Mouse (Mus musculus) CH12.LX (cell line): ENCODE measurements around the gene St5. TPM values are rescaled to one million over a fixed set of nuclear protein-coding genes. Genes with fewer than 3 reads are reported as not detected.

Experiments used
- DNase-seq: peaks from one replicate; pipeline ENCODE4 v3.0.0-alpha.2; 2013; ENCODE audit errors: extremely low read depth
- H3K27ac ChIP-seq: 2 replicates; pipeline ENCODE4 v1.5.1; 2012; ENCODE audit warnings: low read depth, mild to moderate bottlenecking, control low read depth, moderate library complexity; ENCODE audit not compliant: insufficient read depth
- H3K27me3 ChIP-seq: replicated peaks from 2 replicates; pipeline ENCODE3; 2012; ENCODE audit warnings: inconsistent platforms
- H3K36me3 ChIP-seq, 2 experiments: replicated peaks in 1 of 2; 2 replicates each; pipeline versions ENCODE3 to v1.6.1; 2012; ENCODE audit warnings: inconsistent platforms in 1 of 2, low read length in 1 of 2, mild to moderate bottlenecking in 1 of 2, mixed read lengths in 1 of 2, moderate library complexity in 1 of 2; ENCODE audit not compliant: control insufficient read depth in 1 of 2, insufficient read depth in 1 of 2
- H3K4me1 ChIP-seq, 2 experiments: 2 replicates each; pipeline ENCODE4 v1.6.1; 2012; ENCODE audit warnings: inconsistent platforms in 1 of 2, moderate library complexity in 1 of 2; ENCODE audit not compliant: insufficient read depth in 2 of 2, control insufficient read depth in 1 of 2
- H3K4me2 ChIP-seq: 2 replicates; pipeline ENCODE4 v1.6.1; 2012; ENCODE audit warnings: low read depth, mild to moderate bottlenecking, control low read depth; ENCODE audit not compliant: poor library complexity, insufficient read depth, severe bottlenecking
- H3K4me3 ChIP-seq, 3 experiments: fragments of 150-350 bp in 1 of 3; sonication (generic) in 1 of 3; replicated peaks in 1 of 3; 2 replicates each; pipeline versions ENCODE3 to v1.5.1; 2011 to 2012; ENCODE audit warnings: low read depth in 2 of 3, low read length in 2 of 3, mild to moderate bottlenecking in 2 of 3, moderate library complexity in 2 of 3, control low read depth in 1 of 3, improper control_type of control experiment in 1 of 3, inconsistent platforms in 1 of 3, mixed read lengths in 1 of 3; ENCODE audit not compliant: poor library complexity in 1 of 3
- H3K79me2 ChIP-seq: replicated peaks from 2 replicates; pipeline ENCODE4 v1.6.1; 2012; ENCODE audit warnings: mild to moderate bottlenecking, moderate library complexity; ENCODE audit not compliant: control insufficient read depth, poor library complexity, insufficient read depth, severe bottlenecking; ENCODE audit errors: extremely low read depth
- H3K9ac ChIP-seq: 2 replicates; pipeline ENCODE4 v1.6.1; 2012; ENCODE audit warnings: low read depth, mild to moderate bottlenecking, control low read depth, moderate library complexity; ENCODE audit not compliant: insufficient read depth
- H3K9me3 ChIP-seq: replicated peaks from 2 replicates; pipeline ENCODE3; 2012; ENCODE audit warnings: low read length, inconsistent platforms, mixed read lengths
- CHD1 ChIP-seq: IDR thresholded peaks from 2 replicates; pipeline ENCODE4 v1.6.1; 2012; ENCODE audit warnings: low read depth, low read length, improper control_type of control experiment, inconsistent platforms
- E2F4 ChIP-seq: IDR thresholded peaks from 2 replicates; pipeline ENCODE4 v1.6.1; 2011; ENCODE audit warnings: low read depth, low read length, improper control_type of control experiment; ENCODE audit not compliant: insufficient replicate concordance
- ELF1 ChIP-seq: IDR thresholded peaks from 2 replicates; pipeline ENCODE4 v1.6.1; 2014; ENCODE audit warnings: low read depth, mild to moderate bottlenecking, inconsistent platforms, low read length, improper control_type of control experiment
- EP300 ChIP-seq: IDR thresholded peaks from 2 replicates; pipeline ENCODE4 v1.6.1; 2011; ENCODE audit warnings: low read length, improper control_type of control experiment
- ETS1 ChIP-seq: conservative IDR thresholded peaks from 2 replicates; pipeline ENCODE4 v1.6.1; 2012; ENCODE audit warnings: low read depth, mild to moderate bottlenecking, inconsistent platforms, low read length, improper control_type of control experiment, moderate library complexity
- GABPA ChIP-seq: IDR thresholded peaks from 2 replicates; pipeline ENCODE4 v1.6.1; 2012; ENCODE audit warnings: low read depth, low read length, improper control_type of control experiment, inconsistent platforms; ENCODE audit not compliant: insufficient replicate concordance
- HCFC1 ChIP-seq: IDR thresholded peaks from 2 replicates; pipeline ENCODE4 v1.6.1; 2012; ENCODE audit warnings: low read depth, mild to moderate bottlenecking, inconsistent platforms, low read length, improper control_type of control experiment
- JUND ChIP-seq: conservative IDR thresholded peaks from 2 replicates; pipeline ENCODE4 v1.6.1; 2011; ENCODE audit warnings: low read depth, low read length, improper control_type of control experiment
- MAFK ChIP-seq: IDR thresholded peaks from 2 replicates; pipeline ENCODE4 v1.6.1; 2011; ENCODE audit warnings: low read length, improper control_type of control experiment; ENCODE audit not compliant: insufficient replicate concordance
- MAZ ChIP-seq: IDR thresholded peaks from 2 replicates; pipeline ENCODE4 v1.6.1; 2012; ENCODE audit warnings: low read depth, mild to moderate bottlenecking, inconsistent platforms, low read length, improper control_type of control experiment, moderate library complexity
- MEF2A ChIP-seq: IDR thresholded peaks from 2 replicates; pipeline ENCODE4 v1.6.1; 2014; ENCODE audit warnings: low read depth, mild to moderate bottlenecking, inconsistent platforms, low read length, improper control_type of control experiment, borderline replicate concordance
- MXI1 ChIP-seq: IDR thresholded peaks from 2 replicates; pipeline ENCODE4 v1.6.1; 2011; ENCODE audit warnings: mild to moderate bottlenecking, low read depth, low read length, improper control_type of control experiment
- NRF1 ChIP-seq: IDR thresholded peaks from 2 replicates; pipeline ENCODE4 v1.6.1; 2014; ENCODE audit warnings: low read depth, mild to moderate bottlenecking, inconsistent platforms, low read length, improper control_type of control experiment, moderate library complexity
- PAX5 ChIP-seq: IDR thresholded peaks from 2 replicates; pipeline ENCODE4 v1.6.1; 2012; ENCODE audit warnings: low read length, inconsistent platforms, mixed read lengths
- POLR2A ChIP-seq: IDR thresholded peaks from 2 replicates; pipeline ENCODE4 v1.6.1; 2011; ENCODE audit warnings: low read depth, mild to moderate bottlenecking, improper control_type of control experiment, low read length
- RAD21 ChIP-seq: IDR thresholded peaks from 2 replicates; pipeline ENCODE4 v1.6.1; 2011; ENCODE audit warnings: low read depth, mild to moderate bottlenecking, low read length, improper control_type of control experiment, moderate library complexity
- SIN3A ChIP-seq: IDR thresholded peaks from 2 replicates; pipeline ENCODE4 v1.6.1; 2012; ENCODE audit warnings: low read length, improper control_type of control experiment, inconsistent platforms
- SMC3 ChIP-seq: IDR thresholded peaks from 2 replicates; pipeline ENCODE4 v1.6.1; 2011; ENCODE audit warnings: low read depth, low read length, improper control_type of control experiment
- TBP ChIP-seq: conservative IDR thresholded peaks from 2 replicates; pipeline ENCODE4 v1.6.1; 2011; ENCODE audit warnings: low read depth, low read length, improper control_type of control experiment
- TCF12 ChIP-seq: IDR thresholded peaks from 2 replicates; pipeline ENCODE4 v1.6.1; 2014; ENCODE audit warnings: low read depth, mild to moderate bottlenecking, inconsistent platforms, low read length, improper control_type of control experiment
- UBTF ChIP-seq: IDR thresholded peaks from 2 replicates; pipeline ENCODE4 v1.6.1; 2012; ENCODE audit warnings: low read depth, mild to moderate bottlenecking, inconsistent platforms, low read length, improper control_type of control experiment, moderate library complexity
- USF1 ChIP-seq: IDR thresholded peaks from 2 replicates; pipeline ENCODE4 v1.6.1; 2014; ENCODE audit warnings: low read depth, mild to moderate bottlenecking, inconsistent platforms, low read length, improper control_type of control experiment
- ZC3H11A ChIP-seq: IDR thresholded peaks from 2 replicates; pipeline ENCODE4 v1.6.1; 2012; ENCODE audit warnings: low read depth, mild to moderate bottlenecking, inconsistent platforms, low read length, improper control_type of control experiment
- ZKSCAN1 ChIP-seq: IDR thresholded peaks from 2 replicates; pipeline ENCODE4 v1.6.1; 2012; ENCODE audit warnings: low read depth, inconsistent platforms, low read length, improper control_type of control experiment, borderline replicate concordance
- ZMIZ1 ChIP-seq: IDR thresholded peaks from 2 replicates; pipeline ENCODE4 v1.6.1; 2012; ENCODE audit warnings: low read depth, mild to moderate bottlenecking, inconsistent platforms, low read length, improper control_type of control experiment
- dilution Hi-C: fragments of 300-500 bp; cut with MboI; formaldehyde crosslinking; loops from 2 replicates; pipeline ENCODE4 v1.14.3; 2020; ENCODE audit warnings: low sequenced_read_pairs; ENCODE audit not compliant: extremely low pct_unique_long_range_greater_than_20kb, extremely low pct_ligation_motif_present
- in situ Hi-C: fragments of 300-500 bp; cut with MboI; formaldehyde crosslinking; loops from 3 replicates; pipeline ENCODE4 v1.14.3; 2019; ENCODE audit warnings: low sequenced_read_pairs, low pct_ligation_motif_present, low pct_unique_long_range_greater_than_20kb, mixed read lengths
- polyA plus RNA-seq: library from polyadenylated mRNA; unstranded; fragments of >175 nt; gene quantifications from 2 replicates; pipeline ENCODE4 v1.2.1, GENCODE M21; 2012; ENCODE audit warnings: low read depth; ENCODE audit not compliant: insufficient read length
- total RNA-seq, 2 experiments: library from RNA; depleted of rRNA; stranded (reverse); fragments of 300-350 nt in 1 of 2; fragments of >200 nt in 1 of 2; gene quantifications; 2 replicates each; pipeline ENCODE4 v1.2.3; 2012 to 2014

Gene St5
- total and polyA plus RNA-seq, 3 experiments, result 1.3 to 3.4 (median 1.6) TPM

GRCm38 (mm10) chr7:109492616-109493318 lies 210.6 kb downstream of the St5 start:
- Histone ChIP-seq H3K9ac (no peak overlapping the region), H3K9me3 (no peaks in the 10 kb centered on the region), H3K4me2 (no peak overlapping the region), H3K79me2 (no peaks in the 10 kb centered on the region), H3K4me3 (no peak overlapping the region), H3K27me3 (no peaks in the 10 kb centered on the region), H3K36me3 (no peaks in the 10 kb centered on the region), H3K27ac (no peak overlapping the region), H3K4me1 (peaks cover 0 to 18% of the 10 kb centered on the region in 2 experiments; a peak in 2 of 4 replicates)
- dilution Hi-C loops, result no loop called here
- in situ Hi-C loops, result no loop called here
- TF ChIP-seq UBTF (no peak), HCFC1 (no peak), ZC3H11A (no peak), JUND (no peak), TBP (no peak), MAZ (no peak), E2F4 (no peak), EP300 (no peak), MEF2A (no peak), ZMIZ1 (no peak), ETS1 (no peak), PAX5 (no peak), GABPA (no peak), ZKSCAN1 (no peak), TCF12 (no peak), USF1 (no peak), MAFK (no peak), MXI1 (no peak), SIN3A (no peak)
- no peak for DNase-seq

- H3K4me2 ChIP-seq, result no peak overlapping the region
- no peaks in the 10 kb centered on the region for H3K79me2 ChIP-seq
- in situ Hi-C loops (no loop called here), dilution Hi-C loops (no loop called here)
- H3K27me3 ChIP-seq, result no peaks in the 10 kb centered on the region
- TF ChIP-seq GABPA (no peak), MAZ (no peak), SMC3 (no peak), POLR2A (no peak), TBP (no peak), NRF1 (no peak), E2F4 (no peak), ELF1 (no peak), CHD1 (no peak), ZMIZ1 (no peak), ETS1 (no peak), USF1 (no peak), RAD21 (no peak), EP300 (no peak), UBTF (no peak)
- H3K36me3 ChIP-seq, result no peaks in the 10 kb centered on the region
- H3K9me3 ChIP-seq, result no peaks in the 10 kb centered on the region
- DNase-seq, result no peak
- no peak overlapping the region for H3K4me3 ChIP-seq
- no peak overlapping the region for H3K27ac ChIP-seq
- H3K4me1 ChIP-seq, result peaks cover 0 to 27% of the 10 kb centered on the region in 2 experiments; a peak in 2 of 4 replicates
- H3K9ac ChIP-seq, result no peak overlapping the region
Measured at GRCm38 (mm10) chr7:109484221-109484620, 219.2 kb downstream of the St5 start.
